Mouse (Mus musculus): ENCODE measurements around the gene Fcf1.

DNA sequence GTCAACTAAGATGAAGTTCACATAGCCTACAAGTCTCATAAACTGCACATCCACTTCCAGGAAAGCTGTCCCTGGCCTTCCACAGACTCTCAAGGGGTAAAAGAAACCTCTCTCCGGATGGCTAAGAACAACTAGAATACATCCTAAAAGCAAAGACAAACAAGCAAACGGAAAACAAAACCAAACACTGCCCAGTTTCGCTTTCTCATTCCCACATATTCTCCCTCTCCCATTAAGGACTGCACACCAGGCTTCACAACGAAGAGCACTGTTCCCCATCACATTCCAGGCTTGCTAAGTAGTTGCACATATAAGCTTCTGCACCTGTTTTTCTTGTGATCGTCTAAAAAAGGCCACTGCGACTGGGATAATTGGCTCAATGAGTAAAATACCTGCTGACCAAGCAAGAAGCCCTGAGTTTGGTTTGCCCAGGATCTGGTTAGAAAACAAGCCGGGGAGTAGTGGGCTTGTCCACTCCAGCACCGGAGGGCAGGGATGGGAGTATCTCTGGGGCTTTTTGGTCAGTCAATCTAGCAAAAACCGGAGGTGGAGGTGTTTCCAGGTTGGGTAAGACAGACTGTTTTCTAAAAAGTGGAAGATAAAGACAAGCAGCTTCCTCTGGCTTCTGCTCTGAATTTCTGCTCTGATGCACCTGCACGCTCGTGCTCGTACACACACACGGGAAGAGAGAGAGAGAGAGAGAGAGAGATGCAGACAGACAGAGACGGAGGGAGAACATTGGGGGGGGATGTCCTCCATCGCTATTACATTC, 855 bp upstream of the Fcf1 start:
- TF ChIP-seq POLR2A (IDR thresholded peaks at IDR 0.05; ENCODE audit: insufficient read length, low read depth) (no peak), MYOG (IDR thresholded peaks at IDR 0.05; ENCODE audit: control insufficient read depth in 1 of 3, insufficient read depth in 1 of 3, insufficient read length in 2 of 3, low read depth in 2 of 3) (no peak), MYOD1 (IDR thresholded peaks at IDR 0.05; ENCODE audit: control insufficient read depth in 1 of 3, insufficient read length in 2 of 3, low read depth in 2 of 3) (no peak), TCF12 (IDR thresholded peaks at IDR 0.05; ENCODE audit: insufficient read depth, poor library complexity, severe bottlenecking) (no peak), MAX (IDR thresholded peaks at IDR 0.05; ENCODE audit: low read depth) (no peak), E2F4 (IDR thresholded peaks at IDR 0.05; ENCODE audit: insufficient read depth) (no peak), USF1 (IDR thresholded peaks at IDR 0.05; ENCODE audit: low read depth) (no peak), POLR2AphosphoS2 (IDR thresholded peaks at IDR 0.05; ENCODE audit: insufficient read length, low read depth) (no peak), CEBPB (IDR thresholded peaks at IDR 0.05; ENCODE audit: insufficient read depth, poor library complexity, severe bottlenecking) (no peak), REST (IDR thresholded peaks at IDR 0.05; ENCODE audit: insufficient read depth, insufficient read length) (no peak), TCF3 (IDR thresholded peaks at IDR 0.05; ENCODE audit: insufficient read length, low read depth) (no peak)

Measured in myocyte (in vitro differentiated cells).